Mouse (Mus musculus) bone marrow macrophage, adult 2 months (primary cell): Measurements from ENCODE around the gene Stxbp1.

Experiments used
- CTCF ChIP-seq: IDR thresholded peaks from 2 replicates; pipeline ENCODE4 v1.5.1; 2012; ENCODE audit warnings: low read depth, mild to moderate bottlenecking, low read length, moderate library complexity
- POLR2A ChIP-seq: IDR thresholded peaks from 2 replicates; pipeline ENCODE4 v1.6.1; 2012; ENCODE audit warnings: mild to moderate bottlenecking, low read depth, low read length, borderline replicate concordance

GRCm38 (mm10) chr2:32846805-32847467 is at the start of gene Stxbp1:
- TF ChIP-seq CTCF (no peak), POLR2A (no peak)
